Mouse (Mus musculus): ENCODE results near the gene Mcoln3. TPM values are rescaled to one million over a fixed set of nuclear protein-coding genes. Genes with fewer than 3 reads are reported as not detected.

The Mcoln3 gene
- polyA plus RNA-seq, 1 experiment from 2014 or later = 0.27 TPM

- no peak for ATAC-seq (ENCODE audit: low FRiP score)
These were observed 4.8 kb downstream of the Mcoln3 start for GRCm38 (mm10) chr3:146122125-146122420.

DNA sequence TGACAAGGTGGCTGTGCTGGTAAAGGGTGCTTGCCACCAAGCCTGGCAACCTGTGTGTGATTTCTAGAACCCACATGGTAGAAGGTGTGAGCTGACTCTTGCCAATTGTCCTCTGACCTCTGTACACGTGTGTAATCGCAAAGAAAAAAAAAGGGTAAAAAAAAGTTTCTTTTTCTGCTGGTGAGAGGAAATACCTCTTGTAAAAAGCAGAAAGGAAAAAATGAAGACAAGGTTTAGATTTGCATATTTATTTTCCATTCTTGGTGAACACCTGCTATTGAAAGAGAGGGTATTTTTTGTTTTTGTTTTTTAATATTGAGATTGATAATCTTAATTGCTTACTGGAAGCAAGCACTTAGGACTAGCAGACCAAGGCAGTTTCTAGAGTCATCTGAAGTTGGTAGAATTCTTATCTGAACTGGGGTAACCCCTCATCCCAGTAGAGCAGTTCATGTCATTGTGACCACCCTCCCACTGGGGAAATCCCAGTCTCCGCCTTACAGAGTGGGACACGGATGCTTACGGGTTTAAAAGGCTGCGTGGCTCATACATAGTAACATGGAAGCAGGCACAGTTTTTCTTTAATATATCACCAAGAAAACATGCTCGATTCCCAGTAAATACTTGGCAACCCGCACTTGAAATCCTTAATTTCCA, 5.7 kb downstream of the Mcoln3 start:
- Histone ChIP-seq H3K9me3 (ENCODE audit: control insufficient read depth, low read length) (no peaks in the 10 kb centered on the region), H3K9ac (no peak overlapping the region), H3K4me2 (replicated peaks) (no peak overlapping the region), H3K27ac (no peak overlapping the region), H3K27me3 (ENCODE audit: control insufficient read depth, insufficient read depth, low read length) (peaks cover 6% of the 10 kb centered on the region), H3K4me3 (replicated peaks; ENCODE audit: low read length) (no peak overlapping the region), H3K36me3 (replicated peaks; ENCODE audit: control insufficient read depth, insufficient read depth) (no peaks in the 10 kb centered on the region), H3K4me1 (replicated peaks; ENCODE audit: control insufficient read depth, insufficient read depth, low read length) (peaks cover 3% of the 10 kb centered on the region; the same call in 1 of the 2 replicates)
- ATAC-seq (ENCODE audit: low FRiP score) (no peak), DNase-seq (ENCODE audit: low spot score) (no peak)
- WGBS = 77% methylated on average over 8 of the region's 8 CpGs

More at GRCm38 (mm10) chr3:146122125-146122420, 4.8 kb downstream of the Mcoln3 start:
- Histone ChIP-seq H3K27ac (no peak overlapping the region), H3K27me3 (ENCODE audit: control insufficient read depth, insufficient read depth, low read length) (peaks cover 15% of the 10 kb centered on the region), H3K4me2 (replicated peaks) (peak overlapping the region; percentile 35; the same call in 1 of the 2 replicates), H3K9ac (no peak overlapping the region), H3K36me3 (replicated peaks; ENCODE audit: control insufficient read depth, insufficient read depth) (no peaks in the 10 kb centered on the region), H3K9me3 (ENCODE audit: control insufficient read depth, low read length) (no peaks in the 10 kb centered on the region), H3K4me3 (replicated peaks; ENCODE audit: low read length) (no peak overlapping the region), H3K4me1 (replicated peaks; ENCODE audit: control insufficient read depth, insufficient read depth, low read length) (peaks cover 3% of the 10 kb centered on the region; the same call in 1 of the 2 replicates)
- no peak for DNase-seq (ENCODE audit: low spot score)
- 45% methylated on average over 3 of the region's 3 CpGs for WGBS

DNA sequence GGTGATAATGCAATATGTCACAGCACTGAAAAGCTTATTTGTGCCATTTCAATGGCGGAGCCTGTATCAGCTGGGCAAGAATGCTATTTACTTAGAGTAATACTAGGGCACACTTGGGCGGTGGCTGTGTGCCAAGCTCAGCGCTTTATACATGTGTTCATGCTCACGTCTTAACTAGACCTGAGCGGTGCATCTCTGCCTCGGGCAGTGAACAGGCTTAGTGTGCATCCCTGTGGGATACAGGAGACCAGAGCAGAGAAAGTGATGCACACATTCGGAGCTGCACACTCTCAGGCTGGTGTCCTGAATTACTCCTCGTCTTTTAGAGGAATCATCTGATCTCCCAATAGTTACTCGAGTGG, 6.2 kb downstream of the Mcoln3 start:
- ATAC-seq (ENCODE audit: low FRiP score) (no peak; the same call in 1 of the 2 replicates), DNase-seq (ENCODE audit: low spot score) (peak; percentile 40)
- no peak overlapping the region for H3K4me3 ChIP-seq (replicated peaks; ENCODE audit: low read length)
- peaks cover 1% of the 10 kb centered on the region; the same call in 1 of the 2 replicates for H3K27me3 ChIP-seq (ENCODE audit: control insufficient read depth, insufficient read depth, low read length)
- H3K36me3 ChIP-seq (replicated peaks; ENCODE audit: control insufficient read depth, insufficient read depth) = no peaks in the 10 kb centered on the region
- H3K27ac ChIP-seq = no peak overlapping the region
- 60% methylated on average over 9 of the region's 9 CpGs for WGBS
- H3K4me1 ChIP-seq (replicated peaks; ENCODE audit: control insufficient read depth, insufficient read depth, low read length) = peaks cover 3% of the 10 kb centered on the region; the same call in 1 of the 2 replicates
- no peaks in the 10 kb centered on the region for H3K9me3 ChIP-seq (ENCODE audit: control insufficient read depth, low read length)
- H3K4me2 ChIP-seq (replicated peaks) = no peak overlapping the region
- H3K9ac ChIP-seq = no peak overlapping the region

- no peak for ATAC-seq (ENCODE audit: low FRiP score)
- Histone ChIP-seq H3K4me2 (replicated peaks) (no peak overlapping the region), H3K36me3 (replicated peaks; ENCODE audit: control insufficient read depth, insufficient read depth) (no peaks in the 10 kb centered on the region), H3K27ac (no peak overlapping the region), H3K9me3 (ENCODE audit: control insufficient read depth, low read length) (no peaks in the 10 kb centered on the region), H3K9ac (no peak overlapping the region), H3K4me3 (replicated peaks; ENCODE audit: low read length) (no peak overlapping the region), H3K4me1 (replicated peaks; ENCODE audit: control insufficient read depth, insufficient read depth, low read length) (no peaks in the 10 kb centered on the region), H3K27me3 (ENCODE audit: control insufficient read depth, insufficient read depth, low read length) (no peaks in the 10 kb centered on the region)
- WGBS = 80% methylated on average over 6 of the region's 6 CpGs
- DNase-seq (ENCODE audit: low spot score) = no peak
These were observed 10.0 kb downstream of the Mcoln3 start for GRCm38 (mm10) chr3:146127205-146127604.

GRCm38 (mm10) chr3:146134834-146135233, 17.6 kb downstream of the Mcoln3 start:
- Histone ChIP-seq H3K9ac (no peak overlapping the region), H3K4me1 (replicated peaks; ENCODE audit: control insufficient read depth, insufficient read depth, low read length) (no peaks in the 10 kb centered on the region), H3K36me3 (replicated peaks; ENCODE audit: control insufficient read depth, insufficient read depth) (no peaks in the 10 kb centered on the region), H3K4me3 (replicated peaks; ENCODE audit: low read length) (no peak overlapping the region), H3K27me3 (ENCODE audit: control insufficient read depth, insufficient read depth, low read length) (no peaks in the 10 kb centered on the region), H3K27ac (no peak overlapping the region), H3K9me3 (ENCODE audit: control insufficient read depth, low read length) (no peaks in the 10 kb centered on the region), H3K4me2 (replicated peaks) (no peak overlapping the region)
- 82% methylated on average over 9 of the region's 9 CpGs for WGBS
- no peak for DNase-seq (ENCODE audit: low spot score)
- no peak for ATAC-seq (ENCODE audit: low FRiP score)

DNA sequence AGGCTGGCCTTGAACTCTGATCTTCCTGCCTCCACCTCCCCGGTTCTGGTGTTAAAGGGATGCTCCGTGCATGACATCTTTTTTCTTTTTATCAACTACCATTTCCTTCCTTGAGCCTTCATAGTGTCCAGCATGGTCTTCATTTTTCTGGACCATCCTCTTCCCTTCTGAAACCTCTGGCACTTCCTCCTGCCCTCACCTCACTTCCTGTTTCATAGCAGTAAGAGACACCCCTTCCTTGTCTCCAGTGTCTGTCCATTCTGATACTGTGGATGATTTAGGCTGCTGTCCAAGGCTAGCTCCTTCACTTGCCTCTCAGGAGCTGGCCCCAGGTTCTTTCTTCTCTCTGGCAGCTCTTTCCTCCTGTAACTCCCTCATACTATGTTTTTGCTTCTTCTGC, 18.2 kb downstream of the Mcoln3 start:
- ATAC-seq (ENCODE audit: low FRiP score) = no peak
- no peaks in the 10 kb centered on the region for H3K36me3 ChIP-seq (replicated peaks; ENCODE audit: control insufficient read depth, insufficient read depth)
- no peak overlapping the region for H3K4me3 ChIP-seq (replicated peaks; ENCODE audit: low read length)
- H3K9ac ChIP-seq = no peak overlapping the region
- no peak for DNase-seq (ENCODE audit: low spot score)
- H3K4me2 ChIP-seq (replicated peaks) = no peak overlapping the region
- H3K4me1 ChIP-seq (replicated peaks; ENCODE audit: control insufficient read depth, insufficient read depth, low read length) = no peaks in the 10 kb centered on the region
- no peaks in the 10 kb centered on the region for H3K9me3 ChIP-seq (ENCODE audit: control insufficient read depth, low read length)
- 94% methylated on average over 2 of the region's 2 CpGs for WGBS
- no peaks in the 10 kb centered on the region for H3K27me3 ChIP-seq (ENCODE audit: control insufficient read depth, insufficient read depth, low read length)
- H3K27ac ChIP-seq = no peak overlapping the region

DNA sequence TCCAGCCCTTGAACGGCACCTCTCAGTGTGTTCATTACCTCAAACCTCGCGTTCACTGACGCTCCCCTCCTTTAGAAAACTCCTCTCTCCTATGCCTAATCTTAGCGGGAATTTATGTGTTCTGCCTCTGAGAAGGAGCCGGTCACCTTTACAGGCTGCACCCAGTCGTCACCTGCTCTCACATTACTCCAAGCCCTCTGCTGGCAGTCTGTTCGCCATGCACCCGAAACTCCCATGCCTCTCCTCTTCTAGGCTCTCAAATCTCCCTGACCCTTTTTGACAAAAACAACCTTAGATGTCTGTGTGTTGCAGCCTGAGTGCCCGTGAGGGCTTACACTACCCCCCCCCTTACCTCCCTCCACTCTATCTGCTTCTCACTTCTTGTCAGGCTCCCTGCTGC, 19.2 kb downstream of the Mcoln3 start:
- H3K4me2 ChIP-seq (replicated peaks) = no peak overlapping the region
- no peaks in the 10 kb centered on the region for H3K36me3 ChIP-seq (replicated peaks; ENCODE audit: control insufficient read depth, insufficient read depth)
- DNase-seq (ENCODE audit: low spot score) = no peak
- no peak overlapping the region for H3K4me3 ChIP-seq (replicated peaks; ENCODE audit: low read length)
- H3K27ac ChIP-seq = no peak overlapping the region
- no peak for ATAC-seq (ENCODE audit: low FRiP score)
- no peak overlapping the region for H3K9ac ChIP-seq
- no peaks in the 10 kb centered on the region for H3K9me3 ChIP-seq (ENCODE audit: control insufficient read depth, low read length)
- no peaks in the 10 kb centered on the region for H3K27me3 ChIP-seq (ENCODE audit: control insufficient read depth, insufficient read depth, low read length)
- 43% methylated on average over 10 of the region's 10 CpGs for WGBS
- no peaks in the 10 kb centered on the region for H3K4me1 ChIP-seq (replicated peaks; ENCODE audit: control insufficient read depth, insufficient read depth, low read length)

- WGBS = 96% methylated on average over 7 of the region's 7 CpGs
- H3K4me3 ChIP-seq (replicated peaks; ENCODE audit: low read length) = no peak overlapping the region
- ATAC-seq (ENCODE audit: low FRiP score) (no peak), DNase-seq (ENCODE audit: low spot score) (no peak)
- H3K4me2 ChIP-seq (replicated peaks) = no peak overlapping the region
- no peaks in the 10 kb centered on the region for H3K9me3 ChIP-seq (ENCODE audit: control insufficient read depth, low read length)
- H3K4me1 ChIP-seq (replicated peaks; ENCODE audit: control insufficient read depth, insufficient read depth, low read length) = no peaks in the 10 kb centered on the region
- no peak overlapping the region for H3K9ac ChIP-seq
- H3K27ac ChIP-seq = no peak overlapping the region
- H3K36me3 ChIP-seq (replicated peaks; ENCODE audit: control insufficient read depth, insufficient read depth) = no peaks in the 10 kb centered on the region
- H3K27me3 ChIP-seq (ENCODE audit: control insufficient read depth, insufficient read depth, low read length) = no peaks in the 10 kb centered on the region
These were observed 23.0 kb downstream of the Mcoln3 start for GRCm38 (mm10) chr3:146140276-146140675.

- no peak overlapping the region for H3K9ac ChIP-seq
- no peaks in the 10 kb centered on the region for H3K4me1 ChIP-seq (replicated peaks; ENCODE audit: control insufficient read depth, insufficient read depth, low read length)
- H3K4me2 ChIP-seq (replicated peaks) = no peak overlapping the region
- no peak overlapping the region for H3K27ac ChIP-seq
- WGBS = 77% methylated on average over 7 of the region's 7 CpGs
- no peak for DNase-seq (ENCODE audit: low spot score)
- H3K27me3 ChIP-seq (ENCODE audit: control insufficient read depth, insufficient read depth, low read length) = no peaks in the 10 kb centered on the region
- H3K4me3 ChIP-seq (replicated peaks; ENCODE audit: low read length) = no peak overlapping the region
- no peak for ATAC-seq (ENCODE audit: low FRiP score)
- no peaks in the 10 kb centered on the region for H3K36me3 ChIP-seq (replicated peaks; ENCODE audit: control insufficient read depth, insufficient read depth)
- H3K9me3 ChIP-seq (ENCODE audit: control insufficient read depth, low read length) = no peaks in the 10 kb centered on the region
These were observed 25.3 kb downstream of the Mcoln3 start for GRCm38 (mm10) chr3:146142523-146142922.

GRCm38 (mm10) chr3:146145501-146145900, 28.3 kb downstream of the Mcoln3 start:
- peaks cover 6% of the 10 kb centered on the region; the same call in 1 of the 2 replicates for H3K4me1 ChIP-seq (replicated peaks; ENCODE audit: control insufficient read depth, insufficient read depth, low read length)
- 58% methylated on average over 5 of the region's 5 CpGs for WGBS
- peaks cover 12% of the 10 kb centered on the region for H3K27me3 ChIP-seq (ENCODE audit: control insufficient read depth, insufficient read depth, low read length)
- H3K9ac ChIP-seq = no peak overlapping the region
- H3K4me2 ChIP-seq (replicated peaks) = no peak overlapping the region
- no peak for ATAC-seq (ENCODE audit: low FRiP score)
- H3K27ac ChIP-seq = no peak overlapping the region
- H3K9me3 ChIP-seq (ENCODE audit: control insufficient read depth, low read length) = no peaks in the 10 kb centered on the region
- no peak overlapping the region for H3K4me3 ChIP-seq (replicated peaks; ENCODE audit: low read length)
- no peaks in the 10 kb centered on the region for H3K36me3 ChIP-seq (replicated peaks; ENCODE audit: control insufficient read depth, insufficient read depth)
- DNase-seq (ENCODE audit: low spot score) = no peak
